Mouse (Mus musculus) spleen, adult 2 months (tissue): ENCODE measurements around the gene Barhl2. TPM values are rescaled to one million over a fixed set of nuclear protein-coding genes. Genes with fewer than 3 reads are reported as not detected.

Experiments
- DNase-seq, 2 experiments: peaks; one replicate each; pipeline versions ENCODE4 v3.0.0 to v3.0.0-alpha.2; 2012 to 2021; ENCODE audit warnings: low spot score in 2 of 2, low read depth in 1 of 2
- H3K27ac ChIP-seq: fragments of 200-500 bp; 2 replicates; pipeline ENCODE4 v1.5.1; 2012; ENCODE audit warnings: low read length, inconsistent platforms; ENCODE audit not compliant: insufficient read depth
- H3K27me3 ChIP-seq: fragments of 200-500 bp; 2 replicates; pipeline ENCODE4 v1.6.1; 2012; ENCODE audit warnings: mild to moderate bottlenecking, moderate library complexity, low read length, inconsistent platforms; ENCODE audit not compliant: control insufficient read depth, insufficient read depth
- H3K36me3 ChIP-seq: fragments of 200-500 bp; 2 replicates; pipeline ENCODE4 v1.6.1; 2012; ENCODE audit warnings: mild to moderate bottlenecking, low read length, inconsistent platforms; ENCODE audit not compliant: control insufficient read depth, insufficient read depth
- H3K4me1 ChIP-seq: fragments of 200-500 bp; 2 replicates; pipeline ENCODE4 v1.6.1; 2011; ENCODE audit warnings: inconsistent platforms; ENCODE audit not compliant: control insufficient read depth, insufficient read depth, insufficient read length
- H3K4me3 ChIP-seq: fragments of 200-500 bp; 2 replicates; pipeline ENCODE4 v1.5.1; 2011; ENCODE audit warnings: mild to moderate bottlenecking, inconsistent platforms; ENCODE audit not compliant: insufficient read depth, insufficient read length; ENCODE audit errors: extremely low read depth
- CTCF ChIP-seq: fragments of 200-500 bp; IDR thresholded peaks from 2 replicates; pipeline ENCODE4 v1.5.1; 2011; ENCODE audit warnings: mild to moderate bottlenecking, inconsistent platforms; ENCODE audit not compliant: insufficient read depth, insufficient read length, insufficient replicate concordance; ENCODE audit errors: extremely low read depth
- POLR2A ChIP-seq: fragments of 200-500 bp; IDR thresholded peaks from 2 replicates; pipeline ENCODE4 v1.6.1; 2011; ENCODE audit warnings: low read depth, low read length, inconsistent platforms
- WGBS: fragments of 180-500 bp; shearing (Covaris S2); methylation state at CpG from one replicate; pipeline ENCODE4 v1.1.7; 2018; 5-methylcytosine and 5-hydroxymethylcytosine counted together
- polyA plus RNA-seq: library from polyadenylated mRNA; depleted of rRNA; stranded (reverse); fragments of >200 nt; gene quantifications from 2 replicates; pipeline ENCODE4 v1.2.3, GENCODE M21; 2012

Barhl2 gene
- polyA plus RNA-seq, 1 experiment, result not detected

GRCm38 (mm10) chr5:106450426-106451160 is 7.4 kb downstream of the Barhl2 start:
- H3K4me3 ChIP-seq, result no peak overlapping the region
- peaks cover 30% of the 10 kb centered on the region for H3K27me3 ChIP-seq
- H3K27ac ChIP-seq, result no peak overlapping the region
- H3K4me1 ChIP-seq, result no peaks in the 10 kb centered on the region
- no peaks in the 10 kb centered on the region for H3K36me3 ChIP-seq
- DNase-seq, result no peak
- no peak for TF ChIP-seq POLR2A
- TF ChIP-seq CTCF, result no peak
- WGBS, result 21% methylated on average over 5 of the region's 5 CpGs

DNA sequence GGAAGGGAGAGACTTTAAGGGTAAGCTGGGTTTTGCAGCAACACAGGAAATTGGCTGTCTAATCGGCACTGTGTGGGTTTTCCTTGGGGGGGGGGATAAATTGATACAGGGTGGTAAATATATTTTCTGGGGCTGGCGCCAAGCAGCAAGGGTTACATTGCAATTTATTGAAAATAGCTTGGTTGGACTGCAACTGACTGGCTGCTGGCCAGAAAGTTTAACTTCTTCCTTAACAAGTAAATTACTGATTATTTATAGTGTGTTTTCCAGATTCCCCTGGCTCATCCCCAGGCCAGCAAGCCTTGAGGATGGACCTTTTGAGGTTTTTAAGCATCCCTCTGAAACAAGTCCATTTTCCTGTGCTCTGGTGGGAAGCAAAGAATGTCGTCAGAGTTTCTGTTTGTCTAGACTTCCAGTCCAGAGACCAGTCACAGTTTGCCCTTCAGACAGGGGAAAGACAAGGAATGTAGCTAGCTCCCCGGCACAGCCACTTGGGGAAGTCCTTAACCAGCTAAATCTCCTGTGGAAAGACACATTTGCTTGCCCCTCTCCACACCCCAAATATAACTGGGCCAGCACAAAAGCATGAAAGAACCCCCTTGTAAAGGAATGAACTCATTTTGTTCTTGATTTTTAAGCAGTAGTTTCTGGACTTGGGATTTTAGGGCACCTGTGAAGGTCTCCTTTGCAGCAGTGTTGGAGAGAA is 8.1 kb downstream of the Barhl2 start:
- H3K36me3 ChIP-seq, result no peaks in the 10 kb centered on the region
- WGBS, result 14% methylated on average over 4 of the region's 4 CpGs
- no peak for TF ChIP-seq POLR2A
- no peak for TF ChIP-seq CTCF

DNA sequence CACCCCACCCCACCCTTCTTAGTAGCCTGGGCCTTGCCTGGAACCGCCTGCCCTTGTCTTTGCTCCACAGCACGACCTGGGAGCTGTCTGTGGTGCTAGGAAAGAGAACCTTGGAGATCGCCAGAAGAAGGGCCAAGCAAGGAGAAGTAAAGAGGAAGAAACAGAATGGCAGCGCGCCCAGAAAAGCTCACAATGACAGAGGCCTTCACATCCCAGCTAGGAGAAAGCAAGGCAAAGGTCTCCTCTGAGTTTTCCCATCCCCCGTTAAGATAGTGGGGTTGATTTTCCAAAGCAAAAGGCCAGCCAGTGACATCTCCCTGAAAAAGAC is 9.2 kb downstream of the Barhl2 start:
- WGBS, result 5% methylated on average over 6 of the region's 6 CpGs
- Histone ChIP-seq H3K4me3 (no peak overlapping the region), H3K27me3 (peaks cover 23% of the 10 kb centered on the region), H3K4me1 (no peaks in the 10 kb centered on the region), H3K27ac (no peak overlapping the region), H3K36me3 (no peaks in the 10 kb centered on the region)
- no peak for DNase-seq
- TF ChIP-seq POLR2A (no peak), CTCF (no peak)

More for the DNA sequence above, 8.1 kb downstream of the Barhl2 start:
- no peak overlapping the region for H3K27ac ChIP-seq
- no peak for DNase-seq
- H3K4me1 ChIP-seq, result no peaks in the 10 kb centered on the region
- no peak overlapping the region for H3K4me3 ChIP-seq
- peaks cover 28% of the 10 kb centered on the region for H3K27me3 ChIP-seq

DNA sequence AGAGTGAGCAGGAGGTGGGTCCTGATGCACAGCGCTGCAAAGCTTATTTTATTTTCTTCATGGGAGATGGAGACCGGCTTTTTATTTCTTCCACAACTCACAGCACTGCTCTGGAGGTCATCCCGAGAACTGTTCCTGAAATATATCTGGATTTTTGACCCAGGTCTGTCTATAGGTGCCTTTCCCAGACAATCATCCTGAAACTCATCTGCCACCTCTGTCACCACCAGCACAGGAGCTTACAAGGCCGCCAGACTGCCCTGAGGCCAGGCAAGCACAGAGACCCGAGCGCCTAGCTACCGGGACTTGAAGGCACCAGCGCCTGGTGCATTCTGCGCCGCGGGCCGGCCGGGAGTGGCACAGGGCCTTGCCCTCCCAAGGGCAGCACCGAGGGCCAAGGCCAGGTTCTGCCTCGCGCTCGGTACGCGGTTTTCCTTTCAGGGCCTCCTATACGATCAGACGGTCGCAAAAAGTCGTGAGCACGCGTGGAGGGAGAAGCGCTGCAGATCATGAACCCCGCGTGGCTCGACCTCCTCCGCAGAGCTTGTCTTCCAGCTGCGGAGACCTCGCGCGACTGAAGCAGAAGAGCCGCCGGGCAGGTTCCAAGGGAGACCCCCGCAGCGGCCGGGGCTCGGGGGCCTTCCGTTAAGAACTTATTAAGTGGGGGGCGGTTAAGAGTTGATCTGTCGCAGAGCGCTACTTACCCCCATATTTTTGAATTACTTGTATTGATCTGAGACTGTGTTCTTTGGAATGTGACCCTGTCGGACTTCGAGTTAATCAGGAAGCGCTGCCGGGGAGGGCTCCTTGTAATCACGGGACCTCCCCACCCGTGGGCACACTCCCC is 9.8 kb downstream of the Barhl2 start:
- WGBS, result 11% methylated on average over 50 of the region's 50 CpGs
- Histone ChIP-seq H3K36me3 (no peaks in the 10 kb centered on the region), H3K4me1 (no peaks in the 10 kb centered on the region), H3K4me3 (no peak overlapping the region), H3K27me3 (peaks cover 19% of the 10 kb centered on the region), H3K27ac (no peak overlapping the region)
- DNase-seq, result no peak
- TF ChIP-seq POLR2A (no peak), CTCF (no peak)

GRCm38 (mm10) chr5:106447091-106447820 is 10.7 kb downstream of the Barhl2 start:
- Histone ChIP-seq H3K36me3 (no peaks in the 10 kb centered on the region), H3K4me1 (no peaks in the 10 kb centered on the region), H3K27ac (no peak overlapping the region), H3K27me3 (peaks cover 16% of the 10 kb centered on the region), H3K4me3 (no peak overlapping the region)
- 45% methylated on average over 14 of the region's 14 CpGs for WGBS
- no peak for DNase-seq
- no peak for TF ChIP-seq POLR2A
- no peak for TF ChIP-seq CTCF

DNA sequence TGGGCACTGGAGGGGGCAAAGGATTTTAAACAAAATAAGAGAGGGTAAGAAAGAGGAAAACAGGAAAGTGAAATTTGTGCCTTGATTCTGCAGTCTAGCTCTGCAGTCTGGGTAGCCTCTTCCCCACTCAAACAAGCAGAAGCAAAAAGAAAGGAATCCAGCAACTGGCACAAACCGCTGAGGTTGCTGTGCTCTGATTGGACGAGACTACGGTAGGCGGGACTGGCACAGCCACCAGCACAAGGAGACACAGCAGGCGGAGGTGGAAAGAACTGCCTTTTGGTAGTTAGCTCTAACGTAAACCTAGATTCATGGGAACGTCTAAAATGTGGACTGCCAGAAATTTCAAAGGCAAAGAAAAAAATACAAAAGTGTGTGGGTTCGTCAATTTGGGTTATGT is 11.4 kb downstream of the Barhl2 start:
- no peaks in the 10 kb centered on the region for H3K36me3 ChIP-seq
- peaks cover 12% of the 10 kb centered on the region for H3K27me3 ChIP-seq
- H3K4me1 ChIP-seq, result no peaks in the 10 kb centered on the region
- WGBS, result 10% methylated on average over 8 of the region's 8 CpGs
- no peak for TF ChIP-seq CTCF
- TF ChIP-seq POLR2A, result no peak
- no peak for DNase-seq
- no peak overlapping the region for H3K27ac ChIP-seq
- no peak overlapping the region for H3K4me3 ChIP-seq
